Mouse (Mus musculus) kidney, embryonic 14.5 days (tissue): ENCODE measurements around the gene Abcc3. TPM values are rescaled to one million over a fixed set of nuclear protein-coding genes. Genes with fewer than 3 reads are reported as not detected.

Experiments
- polyA plus RNA-seq: library from polyadenylated mRNA; unstranded; fragments of >200 nt; fragmentation: Nextera tagmentation; extraction: Ambion mirVana; gene quantifications from 2 replicates; pipeline ENCODE4 v1.2.1, GENCODE M21; 2014

Abcc3 gene
- polyA plus RNA-seq, 1 experiment from 2014 or later, result 3.9 TPM

Other genes starting within 250 kb of the Abcc3 start
- gene Tob1, start 181.5 kb downstream of the Abcc3 start, polyA plus RNA-seq, result 27.2 and 36.6 TPM in 2 replicates
- gene Wfikkn2, start 147.0 kb downstream of the Abcc3 start, polyA plus RNA-seq, result 0.79 and 1.2 TPM in 2 replicates
- gene Gm21885, start 111.1 kb downstream of the Abcc3 start, polyA plus RNA-seq, result 1.0 TPM in 1 of 2 replicates, not detected in the other
- gene Luc7l3, start 71.0 kb downstream of the Abcc3 start, polyA plus RNA-seq, result 106 and 147 TPM in 2 replicates
- gene Ankrd40, start 65.0 kb downstream of the Abcc3 start, polyA plus RNA-seq, result 16.0 and 20.6 TPM in 2 replicates
- 8.7 and 14.1 TPM in 2 replicates for gene Cacna1g, start 81.2 kb upstream of the Abcc3 start, polyA plus RNA-seq
- gene Spata20, start 93.2 kb upstream of the Abcc3 start, polyA plus RNA-seq, result 0.07 and 0.23 TPM in 2 replicates
- gene Epn3, start 107.0 kb upstream of the Abcc3 start, polyA plus RNA-seq, result 13.4 and 16.4 TPM in 2 replicates
- gene Mycbpap, start 128.7 kb upstream of the Abcc3 start, polyA plus RNA-seq, result 1.6 and 2.6 TPM in 2 replicates
- 4.1 and 4.5 TPM in 2 replicates for gene Rsad1, start 156.3 kb upstream of the Abcc3 start, polyA plus RNA-seq
- 0.14 TPM in 1 of 2 replicates, not detected in the other for gene Chad, start 172.1 kb upstream of the Abcc3 start, polyA plus RNA-seq
- 9.1 and 11.5 TPM in 2 replicates for gene Acsf2, start 208.9 kb upstream of the Abcc3 start, polyA plus RNA-seq
- gene Lrrc59, start 236.8 kb upstream of the Abcc3 start, polyA plus RNA-seq, result 118 and 197 TPM in 2 replicates